Mouse (Mus musculus): Measurements from ENCODE around the gene Olfr1466. TPM values are rescaled to one million over a fixed set of nuclear protein-coding genes. Genes with fewer than 3 reads are reported as not detected.

Olfr1466 gene
- total RNA-seq (2015; ENCODE audit: low replicate concordance) (not detected in 2 replicates), total RNA-seq (2017; ENCODE audit: low replicate concordance) (not detected in 2 replicates)

DNA sequence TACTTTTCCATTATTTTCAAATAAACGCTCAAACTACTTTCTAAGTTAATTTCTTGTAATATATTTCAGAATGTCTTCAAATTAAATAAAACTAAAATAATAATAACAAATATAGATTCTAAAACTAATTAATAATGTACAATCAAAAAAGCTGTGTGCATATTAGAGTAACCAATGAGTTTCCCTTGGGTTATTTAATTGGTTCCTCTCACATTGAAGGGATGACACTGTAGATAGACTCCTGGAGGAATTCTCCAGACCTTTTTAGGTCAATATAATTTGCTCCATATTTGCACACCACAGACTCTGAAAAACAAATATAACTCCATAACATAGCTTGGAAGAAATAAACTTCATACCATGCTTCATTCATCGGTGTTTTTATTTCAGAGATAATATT lies at the start of gene Olfr1466:
Gene Olfr1466 (plus strand): TSS at position 301 of the 400 bp plus-strand sequence.
- ATAC-seq (replicated peaks; ENCODE audit: low FRiP score, poor library complexity, severe bottlenecking) = no peak

DNA sequence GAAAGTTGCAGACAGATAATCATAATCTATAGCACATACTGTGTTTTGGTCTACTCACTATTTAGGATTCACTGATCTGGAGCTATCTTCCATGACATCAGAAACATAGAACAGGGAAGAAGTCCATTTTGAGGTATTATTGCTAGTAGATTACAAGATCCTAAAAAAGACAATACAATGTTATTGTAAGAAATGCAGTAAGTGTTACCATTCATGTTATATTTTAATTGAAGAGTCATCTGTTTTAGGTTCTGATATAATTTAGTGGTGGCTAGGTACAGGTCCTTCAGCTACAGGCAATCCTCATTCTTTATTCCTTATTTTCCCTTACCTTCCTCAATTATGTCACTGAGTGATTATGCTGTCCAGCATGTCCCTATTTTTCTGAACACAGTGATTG lies 23.2 kb upstream of the Olfr1466 start, which contains the start of gene Olfr1465:
Gene Olfr1465 (minus strand): TSS at position 101 of the 400 bp plus-strand sequence.
- ATAC-seq (replicated peaks; ENCODE audit: low FRiP score, poor library complexity, severe bottlenecking) = no peak

GRCm38 (mm10) chr19:13361936-13362335 lies 23.3 kb downstream of the Olfr1466 start, which contains the start of gene Olfr1467:
Gene Olfr1467 (plus strand): TSS chr19:13362236.
- no peak for ATAC-seq (replicated peaks; ENCODE audit: low FRiP score, poor library complexity, severe bottlenecking)

Other genes starting within 250 kb of the Olfr1466 start
- gene Olfr1457, start 241.0 kb upstream of the Olfr1466 start, total RNA-seq (2015; ENCODE audit: low replicate concordance) = not detected in 2 replicates
- not detected in 2 replicates for gene Olfr1457, start 241.0 kb upstream of the Olfr1466 start, total RNA-seq (2017; ENCODE audit: low replicate concordance)
- not detected in 2 replicates for gene Olfr1458, start 232.1 kb upstream of the Olfr1466 start, total RNA-seq (2015; ENCODE audit: low replicate concordance)
- not detected in 2 replicates for gene Olfr1458, start 232.1 kb upstream of the Olfr1466 start, total RNA-seq (2017; ENCODE audit: low replicate concordance)
- gene Olfr1459, start 189.3 kb upstream of the Olfr1466 start, total RNA-seq (2015; ENCODE audit: low replicate concordance) = not detected in 2 replicates
- gene Olfr1459, start 189.3 kb upstream of the Olfr1466 start, total RNA-seq (2017; ENCODE audit: low replicate concordance) = 0.56 TPM in 1 of 2 replicates, not detected in the other
- not detected in 2 replicates for gene Olfr1461, start 175.9 kb upstream of the Olfr1466 start, total RNA-seq (2015; ENCODE audit: low replicate concordance)
- 0.28 TPM in 1 of 2 replicates, not detected in the other for gene Olfr1461, start 175.9 kb upstream of the Olfr1466 start, total RNA-seq (2017; ENCODE audit: low replicate concordance)
- gene Olfr1462, start 153.1 kb upstream of the Olfr1466 start, total RNA-seq (2015; ENCODE audit: low replicate concordance) = not detected in 2 replicates
- gene Olfr1462, start 153.1 kb upstream of the Olfr1466 start, total RNA-seq (2017; ENCODE audit: low replicate concordance) = not detected in 2 replicates
- not detected in 2 replicates for gene Olfr1463, start 107.5 kb upstream of the Olfr1466 start, total RNA-seq (2015; ENCODE audit: low replicate concordance)
- not detected in 2 replicates for gene Olfr1463, start 107.5 kb upstream of the Olfr1466 start, total RNA-seq (2017; ENCODE audit: low replicate concordance)
- not detected in 2 replicates for gene Olfr1465, start 23.3 kb upstream of the Olfr1466 start, total RNA-seq (2015; ENCODE audit: low replicate concordance)
- 0.70 TPM in 1 of 2 replicates, not detected in the other for gene Olfr1465, start 23.3 kb upstream of the Olfr1466 start, total RNA-seq (2017; ENCODE audit: low replicate concordance)
- not detected in 2 replicates for gene Olfr1467, start 23.4 kb downstream of the Olfr1466 start, total RNA-seq (2015; ENCODE audit: low replicate concordance)
- gene Olfr1467, start 23.4 kb downstream of the Olfr1466 start, total RNA-seq (2017; ENCODE audit: low replicate concordance) = not detected in 2 replicates
- gene Olfr1469, start 69.0 kb downstream of the Olfr1466 start, total RNA-seq (2015; ENCODE audit: low replicate concordance) = not detected in 2 replicates
- gene Olfr1469, start 69.0 kb downstream of the Olfr1466 start, total RNA-seq (2017; ENCODE audit: low replicate concordance) = not detected in 2 replicates
- not detected in 2 replicates for gene Olfr1471, start 104.5 kb downstream of the Olfr1466 start, total RNA-seq (2015; ENCODE audit: low replicate concordance)
- gene Olfr1471, start 104.5 kb downstream of the Olfr1466 start, total RNA-seq (2017; ENCODE audit: low replicate concordance) = not detected in 2 replicates
- not detected in 2 replicates for gene Olfr1472, start 117.2 kb downstream of the Olfr1466 start, total RNA-seq (2015; ENCODE audit: low replicate concordance)
- gene Olfr1472, start 117.2 kb downstream of the Olfr1466 start, total RNA-seq (2017; ENCODE audit: low replicate concordance) = not detected in 2 replicates
- not detected in 2 replicates for gene Olfr1474, start 130.7 kb downstream of the Olfr1466 start, total RNA-seq (2015; ENCODE audit: low replicate concordance)
- gene Olfr1474, start 130.7 kb downstream of the Olfr1466 start, total RNA-seq (2017; ENCODE audit: low replicate concordance) = not detected in 2 replicates
- not detected in 2 replicates for gene Olfr1475, start 141.3 kb downstream of the Olfr1466 start, total RNA-seq (2015; ENCODE audit: low replicate concordance)
- gene Olfr1475, start 141.3 kb downstream of the Olfr1466 start, total RNA-seq (2017; ENCODE audit: low replicate concordance) = not detected in 2 replicates
- gene Olfr1477, start 161.7 kb downstream of the Olfr1466 start, total RNA-seq (2015; ENCODE audit: low replicate concordance) = not detected in 2 replicates
- gene Olfr1477, start 161.7 kb downstream of the Olfr1466 start, total RNA-seq (2017; ENCODE audit: low replicate concordance) = not detected in 2 replicates
- not detected in 2 replicates for gene Olfr1480, start 189.1 kb downstream of the Olfr1466 start, total RNA-seq (2015; ENCODE audit: low replicate concordance)
- not detected in 2 replicates for gene Olfr1480, start 189.1 kb downstream of the Olfr1466 start, total RNA-seq (2017; ENCODE audit: low replicate concordance)
- gene Olfr1484, start 244.6 kb downstream of the Olfr1466 start, total RNA-seq (2015; ENCODE audit: low replicate concordance) = not detected in 2 replicates
- gene Olfr1484, start 244.6 kb downstream of the Olfr1466 start, total RNA-seq (2017; ENCODE audit: low replicate concordance) = not detected in 2 replicates

All from erythroblast, adult 5-6 weeks (primary cell).